Mouse (Mus musculus) cerebellum, adult 11 months (tissue): ENCODE measurements around the gene Creld2.
A peak's percentile ranks its signal among the peaks of the same experiment; 100 is the strongest.

Experiments
- DNase-seq: peaks from one replicate; pipeline ENCODE4 v3.0.0; 2022

Creld2 gene

GRCm38 (mm10) chr15:88829791-88830440, 10.5 kb downstream of the Creld2 start:
- peak; percentile 16 for DNase-seq

- DNase-seq: no peak
Measured at GRCm38 (mm10) chr15:88830696-88831095, 11.2 kb downstream of the Creld2 start.

- no peak for DNase-seq
Measured at GRCm38 (mm10) chr15:88831482-88831881, 12.0 kb downstream of the Creld2 start.

- no peak for DNase-seq
Measured at GRCm38 (mm10) chr15:88832536-88832935, 13.1 kb downstream of the Creld2 start.

GRCm38 (mm10) chr15:88836031-88836430, 16.6 kb downstream of the Creld2 start:
- no peak for DNase-seq

- DNase-seq: no peak
Measured at GRCm38 (mm10) chr15:88836571-88836970, 17.1 kb downstream of the Creld2 start.

GRCm38 (mm10) chr15:88837199-88837932, 17.9 kb downstream of the Creld2 start:
- DNase-seq: no peak

GRCm38 (mm10) chr15:88837977-88838376, 18.5 kb downstream of the Creld2 start:
- no peak for DNase-seq

GRCm38 (mm10) chr15:88839271-88839670, 19.8 kb downstream of the Creld2 start:
- DNase-seq: no peak

GRCm38 (mm10) chr15:88840126-88840525, 20.7 kb downstream of the Creld2 start:
- DNase-seq: no peak

- no peak for DNase-seq
Measured at GRCm38 (mm10) chr15:88841160-88841559, 21.7 kb downstream of the Creld2 start.

- DNase-seq: peak; percentile 85
Measured at GRCm38 (mm10) chr15:88841580-88842299, 22.3 kb downstream of the Creld2 start.

GRCm38 (mm10) chr15:88842300-88842673, 22.8 kb downstream of the Creld2 start:
- no peak for DNase-seq

GRCm38 (mm10) chr15:88843486-88844097, 24.1 kb downstream of the Creld2 start:
- DNase-seq: no peak

- no peak for DNase-seq
Measured at GRCm38 (mm10) chr15:88844966-88845365, 25.5 kb downstream of the Creld2 start.

GRCm38 (mm10) chr15:88848661-88849060, 29.2 kb downstream of the Creld2 start:
- DNase-seq: no peak

- DNase-seq: peak; percentile 18
Measured at GRCm38 (mm10) chr15:88849621-88850020, 30.2 kb downstream of the Creld2 start.

- DNase-seq: peak; percentile 83
Measured at GRCm38 (mm10) chr15:88850146-88850826, 30.8 kb downstream of the Creld2 start.

- DNase-seq: no peak
Measured at GRCm38 (mm10) chr15:88851076-88851475, 31.6 kb downstream of the Creld2 start.

- DNase-seq: no peak
Measured at GRCm38 (mm10) chr15:88851507-88852149, 32.2 kb downstream of the Creld2 start.

- no peak for DNase-seq
Measured at GRCm38 (mm10) chr15:88853106-88853505, 33.7 kb downstream of the Creld2 start.
